Mouse (Mus musculus) frontal cortex, adult (tissue): ENCODE results near the gene Pllp.

Experiments
- ATAC-seq: cut with Nextera tagmentation; 2 replicates; pipeline ENCODE4 v1.9.2; 2017; ENCODE audit warnings: mild to moderate bottlenecking, moderate library complexity, mixed read lengths; ENCODE audit not compliant: low TSS enrichment

Pllp gene

DNA sequence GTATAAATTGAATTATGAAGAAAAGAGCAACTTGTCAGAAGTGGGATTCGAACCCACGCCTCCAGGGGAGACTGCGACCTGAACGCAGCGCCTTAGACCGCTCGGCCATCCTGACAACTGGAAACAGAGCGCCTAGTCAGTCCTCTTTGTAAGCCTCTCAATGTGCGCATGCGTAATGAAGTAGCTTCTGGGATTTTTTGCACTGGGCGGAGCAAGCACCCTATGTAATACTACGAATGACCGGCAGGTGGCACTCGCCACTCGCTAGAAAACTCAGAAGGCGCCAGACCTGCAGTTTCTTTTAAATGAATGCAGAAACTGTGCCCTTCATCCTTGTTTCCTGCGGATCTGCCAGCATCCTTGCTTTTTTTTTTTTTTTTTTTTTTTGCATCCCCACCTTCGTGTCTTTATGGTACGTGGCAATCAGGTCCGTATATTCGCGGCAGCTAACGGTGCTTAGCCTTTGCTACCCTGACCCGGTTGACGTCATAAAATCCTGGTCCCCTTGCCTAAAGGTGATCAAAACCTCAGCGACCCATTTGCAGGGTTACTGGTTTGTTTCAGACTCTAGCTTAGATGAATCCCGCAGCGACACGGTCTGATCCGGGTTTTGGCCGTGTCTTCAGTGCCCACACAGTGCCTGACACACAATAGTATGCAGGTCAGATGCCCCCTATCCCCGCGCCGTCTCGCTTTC, 8.0 kb upstream of the Pllp start:
- ATAC-seq, result peak; percentile 53

GRCm38 (mm10) chr8:94702844-94703813, 7.1 kb upstream of the Pllp start:
- peak; percentile 62 for ATAC-seq

DNA sequence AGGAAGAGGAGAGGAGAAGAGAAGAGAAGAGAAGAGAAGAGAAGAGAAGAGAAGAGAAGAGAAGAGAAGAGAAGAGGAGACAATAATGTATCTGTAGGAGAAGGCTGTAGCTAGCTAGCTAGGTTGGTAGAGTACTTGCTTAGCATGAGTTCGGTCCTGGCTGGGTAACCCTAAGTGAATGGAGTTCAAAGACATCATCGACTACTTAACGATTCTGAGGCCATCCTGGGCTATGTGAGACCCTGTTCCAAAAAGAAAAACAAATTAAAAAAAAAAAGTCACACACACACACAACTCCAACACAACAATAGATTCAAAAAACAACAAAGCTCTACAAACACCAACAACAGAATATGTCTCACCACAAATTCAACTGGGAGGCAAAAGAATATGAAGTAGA, 6.1 kb upstream of the Pllp start:
- ATAC-seq, result no peak

DNA sequence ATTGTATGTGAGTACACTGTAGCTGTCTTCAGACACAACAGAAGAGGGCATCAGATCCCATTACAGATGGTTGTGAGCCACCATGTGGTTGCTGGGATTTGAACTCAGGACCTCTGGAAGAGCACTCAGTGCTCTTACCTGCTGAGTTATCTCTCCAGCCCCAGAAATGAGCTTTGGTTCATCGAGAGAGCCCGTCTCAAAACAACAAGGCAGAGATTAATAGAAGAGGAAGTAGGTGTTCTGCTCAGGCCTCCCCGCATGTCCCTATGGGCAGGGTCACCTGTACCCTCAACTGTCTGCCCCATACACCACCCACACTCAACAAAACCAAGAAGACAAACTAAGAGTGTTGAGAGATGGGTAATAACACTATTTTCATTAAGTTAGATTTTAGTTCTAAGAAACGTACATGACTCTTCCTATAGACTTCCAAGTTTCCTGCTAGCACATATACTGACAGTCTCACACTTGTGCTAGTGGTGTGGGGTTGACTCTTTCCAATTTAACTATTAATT, 4.4 kb upstream of the Pllp start:
- no peak for ATAC-seq

DNA sequence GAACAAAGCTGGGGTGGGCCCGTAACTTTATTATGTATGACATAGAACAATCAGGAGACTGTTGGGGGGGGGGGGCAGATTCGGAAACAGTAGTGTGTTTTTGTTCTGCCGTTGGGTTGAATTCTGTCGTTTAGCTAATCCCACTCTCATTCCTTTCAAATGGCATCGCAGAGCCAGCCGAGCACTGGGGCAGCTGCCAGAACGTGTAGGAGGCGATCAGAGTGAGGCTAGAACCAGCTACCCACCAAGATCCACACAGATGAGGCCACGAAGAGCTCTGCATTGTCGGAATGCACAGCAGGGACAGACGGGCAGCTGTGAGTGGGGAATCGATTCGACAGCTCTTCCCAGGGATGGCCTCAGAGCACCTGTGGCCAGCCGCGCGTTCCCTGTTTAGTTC, 3.3 kb upstream of the Pllp start:
- ATAC-seq, result peak; percentile 38

DNA sequence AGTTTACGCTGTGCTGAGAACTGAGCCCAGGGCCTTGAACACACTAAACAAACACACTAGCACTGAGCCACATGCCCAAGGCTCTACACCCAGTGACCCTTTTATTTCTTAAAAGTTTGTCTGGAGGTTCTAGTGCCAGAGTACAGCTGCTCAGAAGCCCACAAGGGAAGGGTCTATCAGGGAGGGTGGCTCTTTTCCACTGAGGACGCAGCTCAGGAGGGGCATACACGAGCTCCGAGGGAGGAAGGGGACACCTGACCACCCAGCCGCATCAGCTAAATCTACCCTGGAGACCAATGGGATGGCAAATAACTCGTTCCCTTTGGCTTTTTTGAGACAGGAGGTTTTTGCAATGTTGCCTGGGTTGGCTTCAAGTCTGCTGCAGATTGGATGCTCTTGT, 1.9 kb upstream of the Pllp start:
- ATAC-seq, result no peak

- ATAC-seq, result no peak
These were observed 488 bp upstream of the Pllp start for GRCm38 (mm10) chr8:94696566-94696965.

DNA sequence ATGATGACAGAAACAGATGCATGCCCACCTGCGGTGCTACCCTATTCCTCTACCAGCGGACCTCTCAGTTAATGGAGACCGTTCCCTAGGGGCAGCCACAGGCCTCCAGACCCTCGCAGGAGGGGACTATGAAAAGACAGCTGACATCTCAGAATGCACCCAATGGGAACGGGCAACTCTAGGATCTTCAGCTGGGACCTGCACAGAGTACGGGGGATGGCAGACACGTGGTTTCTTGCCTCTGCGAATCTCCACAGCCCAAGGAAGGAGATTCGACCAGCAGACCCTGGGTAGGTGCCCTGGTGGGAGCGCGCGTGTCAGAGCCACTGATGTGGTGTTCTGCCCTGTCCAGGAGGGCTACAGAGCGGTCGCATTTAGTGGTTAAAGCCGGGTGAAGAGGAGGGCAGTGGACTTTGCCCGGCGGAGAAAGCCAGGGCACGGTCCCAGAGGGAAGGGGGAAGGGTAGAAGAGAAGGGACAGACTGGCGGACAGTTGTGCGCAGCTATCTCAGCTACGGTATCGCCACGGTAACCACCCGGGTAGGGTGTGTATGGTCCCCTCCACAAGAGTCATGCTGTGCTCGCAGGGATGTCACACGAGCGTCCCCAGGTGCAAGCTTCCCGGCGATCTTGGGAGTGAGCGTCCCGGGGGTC, 611 bp downstream of the Pllp start:
- ATAC-seq, result no peak

GRCm38 (mm10) chr8:94694701-94695100, 1.4 kb downstream of the Pllp start:
- no peak for ATAC-seq

- no peak for ATAC-seq
These were observed 10.1 kb downstream of the Pllp start for GRCm38 (mm10) chr8:94685953-94686352.

- ATAC-seq, result peak; percentile 56; the same call in 1 of the 2 replicates
These were observed 11.8 kb downstream of the Pllp start for GRCm38 (mm10) chr8:94684287-94684686.

DNA sequence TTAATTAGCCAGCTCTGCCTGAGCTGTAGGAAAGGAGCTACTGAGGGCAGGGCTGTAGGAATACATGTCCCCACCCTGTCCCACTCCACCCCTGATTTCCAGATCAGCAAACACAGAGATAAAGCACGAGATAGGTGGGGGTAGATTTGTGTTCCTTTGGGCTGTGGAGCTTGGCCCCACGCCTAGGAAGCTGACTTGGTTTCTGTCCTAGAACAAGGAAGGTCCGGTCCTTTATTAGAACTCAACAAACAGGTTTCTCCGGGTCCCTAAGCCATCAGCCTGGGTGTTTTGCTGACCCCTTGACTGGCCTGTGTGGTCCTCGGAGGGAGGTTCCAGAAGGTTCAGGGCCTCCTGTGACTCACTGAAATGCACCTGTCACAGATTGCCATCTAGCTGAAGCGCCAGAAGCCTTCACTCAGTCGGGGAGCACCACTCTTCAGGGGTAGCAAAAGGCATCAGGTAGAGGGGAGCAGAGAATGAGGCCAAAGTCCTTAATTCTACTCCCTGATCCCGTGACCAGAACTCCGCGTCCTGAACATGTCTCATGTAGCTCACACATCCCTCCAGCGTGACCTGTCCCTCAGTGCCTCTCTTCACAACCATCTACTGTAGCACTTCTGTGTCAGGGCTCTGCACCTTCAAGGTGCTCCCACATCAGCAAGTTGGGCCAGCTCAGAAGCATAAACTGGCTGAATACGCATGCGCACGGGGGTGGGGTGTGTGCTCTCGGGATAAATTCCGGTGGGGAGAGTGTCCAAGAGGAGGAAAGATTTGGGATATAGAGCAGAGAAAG, 13.2 kb downstream of the Pllp start:
- no peak for ATAC-seq

GRCm38 (mm10) chr8:94680414-94680813, 15.7 kb downstream of the Pllp start:
- ATAC-seq, result no peak

GRCm38 (mm10) chr8:94678582-94678981, 17.5 kb downstream of the Pllp start:
- ATAC-seq, result peak; percentile 82

GRCm38 (mm10) chr8:94675923-94676322, 20.2 kb downstream of the Pllp start:
- no peak for ATAC-seq

DNA sequence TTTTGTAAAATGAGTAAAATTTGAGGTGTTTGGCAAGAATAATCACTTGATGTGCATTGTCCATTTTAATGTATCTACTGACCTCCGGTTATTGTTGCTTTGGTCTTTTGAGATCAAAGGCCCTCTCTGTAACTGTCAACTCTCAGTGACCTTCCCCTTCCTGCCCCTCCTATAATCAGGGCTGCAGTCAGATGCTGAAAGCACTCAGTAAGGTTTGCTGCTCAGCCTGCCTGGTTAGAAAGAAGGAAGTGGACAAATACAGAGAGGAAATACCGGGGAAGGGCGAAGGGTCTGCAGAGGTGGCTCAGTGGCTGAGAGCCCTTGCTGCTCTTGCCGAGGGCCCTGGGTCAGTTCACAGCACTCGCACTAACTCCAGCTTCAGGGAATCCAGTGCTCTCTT, 21.7 kb downstream of the Pllp start:
- ATAC-seq, result no peak

DNA sequence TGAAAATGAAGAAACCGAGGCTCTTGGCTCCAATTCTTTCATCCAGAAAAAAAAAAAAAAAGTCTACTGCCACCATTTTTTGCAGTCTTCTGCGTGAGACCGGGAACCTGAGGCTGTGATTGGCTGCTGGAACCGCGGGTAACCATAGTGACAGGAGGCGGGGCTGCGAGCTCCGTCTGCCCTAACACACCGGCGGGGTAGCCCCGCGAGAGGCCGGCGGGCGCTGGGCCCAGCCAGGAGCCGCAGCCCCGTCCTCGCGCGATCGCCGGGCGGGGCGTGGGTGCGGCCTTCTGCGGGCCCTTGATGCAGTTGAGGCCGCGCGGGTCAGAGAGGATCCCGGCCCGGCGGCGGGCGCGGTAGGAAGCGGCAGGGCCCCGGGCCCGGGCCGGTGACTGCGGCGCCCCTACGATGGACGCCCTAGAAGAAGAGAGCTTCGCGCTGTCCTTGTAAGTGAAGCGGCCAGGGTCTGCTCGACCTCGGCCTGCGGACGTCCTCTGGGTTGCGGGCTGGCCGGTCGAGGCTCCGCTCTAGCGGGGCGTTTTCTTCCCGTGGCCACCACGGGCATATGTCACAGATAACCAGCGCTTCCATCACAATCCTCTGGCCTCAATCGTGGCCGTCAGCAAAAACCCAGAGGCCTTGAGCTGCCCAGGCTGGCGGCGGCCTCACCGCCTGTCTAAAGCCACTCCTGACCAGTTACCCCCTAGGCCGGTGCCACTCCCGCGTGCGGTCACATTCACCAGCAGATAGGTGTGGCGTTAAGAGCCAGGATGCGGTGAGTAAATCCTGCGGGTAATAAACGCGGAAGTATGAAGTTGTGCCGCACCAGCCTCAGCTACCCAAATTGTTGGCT, 29.4 kb downstream of the Pllp start, which contains the start of gene Arl2bp:
Gene Arl2bp, plus strand, starts transcription at position 145 of the 853 bp plus-strand sequence.
- ATAC-seq, result peak; percentile 99

GRCm38 (mm10) chr8:94664722-94665121, 31.4 kb downstream of the Pllp start:
- no peak for ATAC-seq

GRCm38 (mm10) chr8:94660418-94660817, 35.7 kb downstream of the Pllp start:
- no peak for ATAC-seq

DNA sequence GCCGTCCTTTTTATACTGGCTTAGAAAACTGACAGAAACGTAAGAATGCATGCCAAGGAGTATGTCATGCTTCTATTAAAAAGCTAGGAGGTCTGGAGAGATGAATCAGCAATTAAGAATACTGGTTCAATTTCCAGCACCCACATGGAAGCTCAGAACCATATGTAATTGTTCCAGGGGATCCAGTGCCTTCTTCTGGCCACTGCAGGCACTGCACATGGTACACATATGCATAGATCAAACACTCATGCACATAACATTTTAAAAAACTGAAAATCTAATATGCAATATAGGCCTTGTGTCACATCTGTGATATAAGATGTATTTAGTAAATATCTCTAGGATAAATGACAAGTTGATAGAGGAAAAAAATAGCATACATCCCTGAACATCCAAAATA, 38.0 kb downstream of the Pllp start:
- no peak for ATAC-seq
